Mouse (Mus musculus) MEL (cell line): Measurements from ENCODE around the gene Hspa12b.

Source experiments
- CTCF ChIP-seq, 3 experiments: IDR thresholded peaks in 2 of 3; conservative IDR thresholded peaks in 1 of 3; 2 replicates each; pipeline ENCODE4 v1.5.1; 2011 to 2012; ENCODE audit warnings: low read length in 3 of 3, low read depth in 2 of 3, mild to moderate bottlenecking in 2 of 3, improper control_type of control experiment in 1 of 3, inconsistent platforms in 1 of 3, mixed read lengths in 1 of 3, moderate library complexity in 1 of 3; ENCODE audit not compliant: control insufficient read depth in 1 of 3, insufficient read depth in 1 of 3, poor library complexity in 1 of 3, severe bottlenecking in 1 of 3
- HCFC1 ChIP-seq: IDR thresholded peaks from 2 replicates; pipeline ENCODE4 v1.6.1; 2012; ENCODE audit warnings: low read depth, mild to moderate bottlenecking, inconsistent platforms, low read length, improper control_type of control experiment, moderate library complexity
- MAFK ChIP-seq: IDR thresholded peaks from 2 replicates; pipeline ENCODE4 v1.6.1; 2011; ENCODE audit warnings: low read depth, mild to moderate bottlenecking, low read length, improper control_type of control experiment, borderline replicate concordance
- MAZ ChIP-seq: IDR thresholded peaks from 2 replicates; pipeline ENCODE4 v1.6.1; 2012; ENCODE audit warnings: low read depth, mild to moderate bottlenecking, inconsistent platforms, low read length, improper control_type of control experiment
- POLR2AphosphoS2 ChIP-seq: IDR thresholded peaks from 2 replicates; pipeline ENCODE4 v1.6.1; 2011; ENCODE audit warnings: low read length, improper control_type of control experiment
- RAD21 ChIP-seq: IDR thresholded peaks from 2 replicates; pipeline ENCODE4 v1.6.1; 2011; ENCODE audit warnings: mild to moderate bottlenecking, low read depth, low read length, improper control_type of control experiment
- RCOR1 ChIP-seq: IDR thresholded peaks from 2 replicates; pipeline ENCODE4 v1.6.1; 2012; ENCODE audit warnings: low read depth, mild to moderate bottlenecking, inconsistent platforms, low read length, improper control_type of control experiment
- TAL1 ChIP-seq: IDR thresholded peaks from 2 replicates; pipeline ENCODE4 v1.6.1; 2012; ENCODE audit warnings: mild to moderate bottlenecking, inconsistent platforms, low read length, moderate library complexity, mixed read lengths
- ZC3H11A ChIP-seq: IDR thresholded peaks from 2 replicates; pipeline ENCODE4 v1.6.1; 2012; ENCODE audit warnings: low read depth, mild to moderate bottlenecking, inconsistent platforms, low read length, improper control_type of control experiment
- ZNF384 ChIP-seq: IDR thresholded peaks from 2 replicates; pipeline ENCODE4 v1.6.1; 2012; ENCODE audit warnings: low read depth, mild to moderate bottlenecking, inconsistent platforms, low read length, improper control_type of control experiment

GRCm38 (mm10) chr2:131138296-131138695 lies 11.2 kb downstream of the Hspa12b start:
- TF ChIP-seq MAZ (no peak), MAFK (no peak), CTCF (IDR thresholded peaks at IDR 0.05 in 2 of 3, conservative IDR thresholded peaks at IDR 0.05 in 1 of 3; ENCODE audit: control insufficient read depth in 1 of 3, insufficient read depth in 1 of 3, low read depth in 2 of 3, low read length in 3 of 3, poor library complexity in 1 of 3, severe bottlenecking in 1 of 3) (no peak), TAL1 (no peak), RCOR1 (no peak), ZC3H11A (no peak), RAD21 (no peak), ZNF384 (no peak), POLR2AphosphoS2 (no peak), HCFC1 (no peak)
